Mouse (Mus musculus): ENCODE measurements around the gene Cnksr1. TPM values are rescaled to one million over a fixed set of nuclear protein-coding genes. Genes with fewer than 3 reads are reported as not detected.

The Cnksr1 gene
- polyA plus RNA-seq, 1 experiment from 2014 or later: 0.20 TPM

DNA sequence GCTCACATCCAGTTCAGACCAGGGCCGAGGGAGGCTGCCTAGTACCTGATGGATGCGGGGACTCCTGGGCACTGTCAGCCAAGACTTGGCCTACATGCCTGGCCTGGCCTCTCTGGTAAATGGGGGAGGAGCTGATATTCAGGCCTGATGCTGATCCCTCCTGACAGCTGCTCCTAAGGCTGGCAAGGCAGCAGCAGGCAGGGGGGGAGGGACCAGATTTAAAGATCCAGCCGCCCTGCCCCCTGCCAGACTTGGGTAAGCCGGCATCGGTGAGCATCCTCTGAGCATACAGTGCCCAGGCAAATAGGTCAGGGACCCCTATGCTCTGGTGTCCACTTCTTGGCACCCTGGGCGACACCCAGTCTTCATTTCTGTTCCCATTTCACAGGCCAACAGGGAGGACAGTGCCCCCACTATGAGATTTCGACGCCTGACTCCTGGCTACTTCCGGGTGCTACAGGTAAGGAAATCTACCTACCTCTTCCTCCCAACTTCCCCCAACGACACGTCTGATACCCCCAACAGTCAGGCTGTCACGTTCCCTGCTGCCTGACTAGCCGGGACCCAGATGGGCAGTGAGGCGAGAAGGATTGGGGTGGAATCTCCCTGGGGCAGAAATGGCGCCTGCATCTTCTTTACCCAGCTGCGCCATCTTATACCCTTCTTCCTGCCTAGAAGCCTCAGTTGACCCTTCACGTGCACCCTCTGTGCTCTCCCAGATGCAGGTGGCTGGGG, 5.5 kb upstream of the Cnksr1 start, which contains the start of gene E130218I03Rik:
TSS of gene E130218I03Rik (plus strand) at position 147 of the 735 bp plus-strand sequence.
- H3K4me1 ChIP-seq (ENCODE audit: insufficient read depth): peaks cover 15% of the 10 kb centered on the region
- ATAC-seq (no peak), DNase-seq (no peak)
- peak within 1 kb of the TSS; percentile 100 for H3K4me2 ChIP-seq (ENCODE audit: low read depth, low read length)
- H3K9ac ChIP-seq (replicated peaks): no peak within 1 kb of the TSS
- TF ChIP-seq CTCF (IDR thresholded peaks at IDR 0.05; ENCODE audit: low read depth) (no peak), EP300 (IDR thresholded peaks at IDR 0.05; ENCODE audit: low read depth) (no peak)
- H3K27ac ChIP-seq (ENCODE audit: low read depth): no peak within 1 kb of the TSS
- no peak within 1 kb of the TSS for H3K4me3 ChIP-seq (ENCODE audit: low read depth, low read length)
- WGBS (ENCODE audit: insufficient replicate concordance): 91% methylated on average over 17 of the region's 17 CpGs
- H3K36me3 ChIP-seq (replicated peaks; ENCODE audit: insufficient read depth, low read length): no peaks in the 10 kb centered on the region
- H3K9me3 ChIP-seq (ENCODE audit: low read length): no peaks in the 10 kb centered on the region
- peaks cover 24% of the 10 kb centered on the region for H3K27me3 ChIP-seq (ENCODE audit: insufficient read depth, low read length)

DNA sequence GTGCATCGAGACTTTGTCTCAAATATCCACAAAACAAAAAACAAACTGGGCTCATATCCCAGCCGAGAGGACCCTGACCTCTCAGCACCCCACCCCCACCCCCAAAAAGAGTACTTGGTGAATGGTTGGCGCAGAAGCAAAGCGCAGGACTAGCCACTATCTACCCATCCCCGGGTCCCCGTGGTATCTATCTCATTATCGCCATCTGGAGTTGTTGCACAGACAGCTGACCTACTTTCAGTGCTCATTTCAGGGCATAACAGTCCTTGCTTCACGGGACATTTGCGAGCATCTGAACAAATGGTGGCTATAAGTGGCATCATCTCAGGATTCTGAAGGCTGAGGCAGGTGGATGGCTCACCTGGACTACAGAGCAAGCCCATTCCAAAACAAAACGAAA, 487 bp upstream of the Cnksr1 start:
- DNase-seq (no peak), ATAC-seq (peak; percentile 25; the same call in 1 of the 2 replicates)
- H3K36me3 ChIP-seq (replicated peaks; ENCODE audit: insufficient read depth, low read length): no peaks in the 10 kb centered on the region
- H3K4me2 ChIP-seq (ENCODE audit: low read depth, low read length): peak overlapping the region; percentile 44
- no peak overlapping the region for H3K4me3 ChIP-seq (ENCODE audit: low read depth, low read length)
- H3K9me3 ChIP-seq (ENCODE audit: low read length): no peaks in the 10 kb centered on the region
- H3K27ac ChIP-seq (ENCODE audit: low read depth): no peak overlapping the region
- WGBS (ENCODE audit: insufficient replicate concordance): 9% methylated on average over 10 of the region's 10 CpGs
- peaks cover 2% of the 10 kb centered on the region; the same call in 1 of the 2 replicates for H3K4me1 ChIP-seq (ENCODE audit: insufficient read depth)
- TF ChIP-seq EP300 (IDR thresholded peaks at IDR 0.05; ENCODE audit: low read depth) (no peak), CTCF (IDR thresholded peaks at IDR 0.05; ENCODE audit: low read depth) (no peak)
- 0 out of 2 replicates have a peak, but pooled peaks cover 3% of the 10 kb centered on the region for H3K27me3 ChIP-seq (ENCODE audit: insufficient read depth, low read length)
- no peak overlapping the region for H3K9ac ChIP-seq (replicated peaks)

DNA sequence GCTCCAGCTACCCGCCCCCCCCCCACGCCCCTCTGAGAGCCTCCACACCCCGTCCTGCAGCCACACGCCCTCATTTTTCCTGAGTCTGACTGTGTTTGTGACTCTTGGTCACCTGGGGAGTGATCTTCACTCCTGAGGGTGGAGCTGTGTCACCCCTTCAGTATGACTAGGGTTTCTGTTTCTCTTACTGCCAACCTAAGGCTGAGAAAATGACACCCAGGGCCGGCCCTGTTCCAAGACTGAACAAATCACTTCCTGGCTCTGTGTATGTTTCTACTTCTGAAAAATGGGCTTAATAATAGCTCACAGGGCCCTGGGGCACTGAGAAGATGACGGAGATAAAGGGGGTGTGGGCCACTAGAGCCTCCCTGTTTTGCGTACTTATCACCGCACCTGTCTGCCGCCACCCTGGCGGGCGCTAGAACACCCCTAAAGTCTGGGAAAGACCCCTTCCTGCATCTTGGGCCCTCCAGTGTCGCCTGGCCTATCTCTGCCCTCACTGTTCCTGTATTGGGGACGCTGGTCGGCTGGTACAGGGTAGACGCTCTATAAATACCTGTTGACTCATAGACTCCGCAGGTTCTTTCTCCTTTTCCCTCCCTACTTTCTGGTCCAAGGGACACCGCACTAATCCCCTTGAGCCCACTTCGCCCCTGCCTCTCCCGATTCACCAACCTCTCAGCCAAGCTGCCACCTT, 469 bp downstream of the Cnksr1 start:
- Histone ChIP-seq H3K9ac (replicated peaks) (no peak overlapping the region), H3K36me3 (replicated peaks; ENCODE audit: insufficient read depth, low read length) (no peaks in the 10 kb centered on the region), H3K4me2 (ENCODE audit: low read depth, low read length) (peak overlapping the region; percentile 44; the same call in 1 of the 2 replicates), H3K27me3 (ENCODE audit: insufficient read depth, low read length) (0 out of 2 replicates have a peak, but pooled peaks cover 3% of the 10 kb centered on the region), H3K4me3 (ENCODE audit: low read depth, low read length) (no peak overlapping the region), H3K4me1 (ENCODE audit: insufficient read depth) (peaks cover 2% of the 10 kb centered on the region; the same call in 1 of the 2 replicates), H3K27ac (ENCODE audit: low read depth) (no peak overlapping the region), H3K9me3 (ENCODE audit: low read length) (no peaks in the 10 kb centered on the region)
- ATAC-seq (peak; percentile 14; the same call in 1 of the 2 replicates), DNase-seq (no peak)
- TF ChIP-seq EP300 (IDR thresholded peaks at IDR 0.05; ENCODE audit: low read depth) (no peak), CTCF (IDR thresholded peaks at IDR 0.05; ENCODE audit: low read depth) (no peak)
- WGBS (ENCODE audit: insufficient replicate concordance): 31% methylated on average over 19 of the region's 19 CpGs

DNA sequence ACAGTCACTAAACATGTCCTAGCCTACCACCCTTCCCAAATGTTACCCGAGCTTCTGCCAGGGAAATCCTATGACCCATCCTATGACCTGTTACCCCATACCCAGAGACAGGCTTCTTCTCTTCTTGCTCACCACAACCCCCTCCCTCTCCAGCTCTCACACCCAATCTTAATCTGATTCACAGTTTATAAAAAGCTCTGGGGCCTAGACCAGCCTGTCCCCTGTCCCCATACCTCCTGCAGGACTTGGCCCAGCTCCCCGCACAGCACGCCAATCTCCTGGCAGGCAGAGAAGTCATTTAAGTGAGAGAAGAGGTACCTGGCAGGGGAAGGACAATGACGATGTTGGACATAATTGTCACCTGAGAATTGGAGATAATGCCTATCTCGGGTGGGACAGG, 3.3 kb downstream of the Cnksr1 start:
- 71% methylated on average over 5 of the region's 5 CpGs for WGBS (ENCODE audit: insufficient replicate concordance)
- H3K36me3 ChIP-seq (replicated peaks; ENCODE audit: insufficient read depth, low read length): no peaks in the 10 kb centered on the region
- no peak overlapping the region for H3K27ac ChIP-seq (ENCODE audit: low read depth)
- H3K4me2 ChIP-seq (ENCODE audit: low read depth, low read length): no peak overlapping the region
- no peak overlapping the region for H3K9ac ChIP-seq (replicated peaks)
- peaks cover 2% of the 10 kb centered on the region; the same call in 1 of the 2 replicates for H3K4me1 ChIP-seq (ENCODE audit: insufficient read depth)
- H3K27me3 ChIP-seq (ENCODE audit: insufficient read depth, low read length): 0 out of 2 replicates have a peak, but pooled peaks cover 3% of the 10 kb centered on the region
- TF ChIP-seq EP300 (IDR thresholded peaks at IDR 0.05; ENCODE audit: low read depth) (no peak), CTCF (IDR thresholded peaks at IDR 0.05; ENCODE audit: low read depth) (no peak)
- DNase-seq (no peak), ATAC-seq (no peak)
- H3K4me3 ChIP-seq (ENCODE audit: low read depth, low read length): no peak overlapping the region
- H3K9me3 ChIP-seq (ENCODE audit: low read length): no peaks in the 10 kb centered on the region

DNA sequence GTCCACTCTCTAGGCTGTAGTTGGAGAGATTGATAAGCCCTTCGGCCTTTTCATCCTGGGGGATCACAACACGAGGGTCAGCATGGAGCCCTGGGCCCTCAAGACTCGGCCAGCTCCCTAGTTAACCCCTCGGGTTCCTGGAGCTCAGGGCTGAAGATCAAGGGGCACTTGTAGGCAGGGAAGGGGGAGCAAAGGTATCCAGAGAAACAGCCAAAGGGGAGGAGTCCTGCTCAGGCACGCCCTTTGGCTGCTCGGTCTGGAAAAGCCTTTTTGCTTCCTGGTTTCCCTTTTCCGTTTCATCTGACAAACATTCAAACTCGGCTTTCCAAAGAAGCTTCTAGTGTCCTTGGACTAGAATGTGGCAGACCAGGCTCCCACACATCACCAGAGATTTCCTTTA, 7.8 kb downstream of the Cnksr1 start:
- Histone ChIP-seq H3K27me3 (ENCODE audit: insufficient read depth, low read length) (no peaks in the 10 kb centered on the region), H3K4me1 (ENCODE audit: insufficient read depth) (no peaks in the 10 kb centered on the region), H3K4me2 (ENCODE audit: low read depth, low read length) (no peak overlapping the region), H3K27ac (ENCODE audit: low read depth) (no peak overlapping the region), H3K36me3 (replicated peaks; ENCODE audit: insufficient read depth, low read length) (no peaks in the 10 kb centered on the region), H3K4me3 (ENCODE audit: low read depth, low read length) (no peak overlapping the region), H3K9me3 (ENCODE audit: low read length) (no peaks in the 10 kb centered on the region), H3K9ac (replicated peaks) (no peak overlapping the region)
- no peak for TF ChIP-seq CTCF (IDR thresholded peaks at IDR 0.05; ENCODE audit: low read depth)
- TF ChIP-seq EP300 (IDR thresholded peaks at IDR 0.05; ENCODE audit: low read depth): no peak
- DNase-seq (no peak), ATAC-seq (no peak)
- WGBS (ENCODE audit: insufficient replicate concordance): 41% methylated on average over 8 of the region's 8 CpGs

DNA sequence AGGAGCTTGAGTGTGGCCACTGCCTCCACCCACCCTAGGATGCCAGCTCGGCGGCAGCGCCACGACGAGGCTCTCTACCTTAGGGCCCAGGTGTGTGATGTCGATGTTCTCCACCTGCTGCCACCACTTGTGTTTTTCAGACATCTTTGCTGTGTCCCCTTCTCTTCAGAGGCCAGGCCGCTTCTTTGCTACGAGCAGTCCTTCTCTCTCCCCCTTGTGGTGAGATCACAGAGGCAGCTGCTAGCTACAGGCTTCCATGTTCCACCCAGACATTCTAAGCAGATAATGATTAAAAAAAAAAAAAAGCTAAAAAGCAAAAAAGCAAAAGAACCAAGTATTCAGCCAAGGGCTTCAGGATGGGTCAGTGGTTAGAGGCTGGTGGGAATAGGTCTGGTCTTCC, 11.0 kb downstream of the Cnksr1 start, which contains the start of gene Catsper4:
TSS of gene Catsper4 (minus strand) at position 190 of the 400 bp plus-strand sequence.
- DNase-seq (no peak), ATAC-seq (no peak)
- H3K4me3 ChIP-seq (ENCODE audit: low read depth, low read length): no peak within 1 kb of the TSS
- H3K4me2 ChIP-seq (ENCODE audit: low read depth, low read length): no peak within 1 kb of the TSS
- H3K27ac ChIP-seq (ENCODE audit: low read depth): no peak within 1 kb of the TSS
- H3K27me3 ChIP-seq (ENCODE audit: insufficient read depth, low read length): no peaks in the 10 kb centered on the region
- no peak within 1 kb of the TSS for H3K9ac ChIP-seq (replicated peaks)
- H3K9me3 ChIP-seq (ENCODE audit: low read length): no peaks in the 10 kb centered on the region
- H3K4me1 ChIP-seq (ENCODE audit: insufficient read depth): no peaks in the 10 kb centered on the region
- TF ChIP-seq CTCF (IDR thresholded peaks at IDR 0.05; ENCODE audit: low read depth): peak; percentile 34
- no peak for TF ChIP-seq EP300 (IDR thresholded peaks at IDR 0.05; ENCODE audit: low read depth)
- WGBS (ENCODE audit: insufficient replicate concordance): 76% methylated on average over 8 of the region's 8 CpGs
- H3K36me3 ChIP-seq (replicated peaks; ENCODE audit: insufficient read depth, low read length): no peaks in the 10 kb centered on the region
